In genomic region chr4:156193200-156193590, GRCm38 (mm10) we compare ENCODE assay signal across 9 mouse cellular contexts. TPM values are rescaled to one million over a fixed set of nuclear protein-coding genes. Genes with fewer than 3 reads are reported as not detected.
DNase-seq lines count a peak whose midpoint lies in the region; ATAC-seq lines count a peak whose summit lies in the region.
"Had no signal": no experiment of that assay in that cellular context is flagged by ENCODE, and none has a peak within 500 bp of the region (broad histone marks: within the 10 kb centered on the region; RNA-seq: fewer than 3 reads in every experiment).

No protein-coding gene starts in this region.

- peak overlapping the region; percentile 19; the same call in 1 of the 2 replicates for H3K9ac ChIP-seq in heart, embryonic 14.5 days (ENCODE audit: low read length)
- peak overlapping the region; percentile 36; the same call in 1 of the 2 replicates for H3K9ac ChIP-seq in embryonic facial prominence, embryonic 13.5 days
- no peak overlapping the region; the same call in 1 of the 2 replicates for H3K9ac ChIP-seq in midbrain, embryonic 14.5 days (replicated peaks; ENCODE audit: low read length)

- peaks cover 42% of the 10 kb centered on the region for H3K36me3 ChIP-seq in heart, embryonic 14.5 days (ENCODE audit: control insufficient read depth, insufficient read depth, low read length)
- H3K36me3 ChIP-seq in embryonic facial prominence, embryonic 13.5 days, result peaks cover 53% of the 10 kb centered on the region
- peaks cover 41% of the 10 kb centered on the region for H3K36me3 ChIP-seq in midbrain, embryonic 14.5 days (ENCODE audit: control insufficient read depth, insufficient read depth, low read length)

- no peaks in the 10 kb centered on the region for H3K9me3 ChIP-seq in heart, embryonic 14.5 days (ENCODE audit: control insufficient read depth, low read length)
- no peaks in the 10 kb centered on the region for H3K9me3 ChIP-seq in embryonic facial prominence, embryonic 13.5 days
- H3K9me3 ChIP-seq in midbrain, embryonic 14.5 days (ENCODE audit: control insufficient read depth, low read length), result no peaks in the 10 kb centered on the region

- no peak for DNase-seq in heart, postnatal 14 days
- peak; percentile 69 to 74 for DNase-seq in kidney, postnatal 36 days
- DNase-seq in midbrain, embryonic 14.5 days, result no peak
- DNase-seq in left cerebral cortex, adult 18-20 months (ENCODE audit: low spot score in 2 of 2), result no peak
- no peak for DNase-seq in right cerebral cortex, postnatal 10 days (ENCODE audit: low spot score in 2 of 2)
- no peak for DNase-seq in left cerebral cortex, adult 11 months (ENCODE audit: low spot score)
- DNase-seq: spleen, adult 18-20 months had no signal

- WGBS in heart, embryonic 14.5 days, result 28% methylated on average over 2 of the region's 2 CpGs
- 17% methylated on average over 2 of the region's 2 CpGs for WGBS in embryonic facial prominence, embryonic 13.5 days
- 43% methylated on average over 2 of the region's 2 CpGs for WGBS in midbrain, embryonic 14.5 days

- H3K27me3 ChIP-seq in heart, embryonic 14.5 days (ENCODE audit: control insufficient read depth, insufficient read depth, low read length), result no peaks in the 10 kb centered on the region
- no peaks in the 10 kb centered on the region for H3K27me3 ChIP-seq in embryonic facial prominence, embryonic 13.5 days
- H3K27me3 ChIP-seq in midbrain, embryonic 14.5 days (ENCODE audit: control insufficient read depth, insufficient read depth, low read length), result no peaks in the 10 kb centered on the region

- intact Hi-C loops in heart, postnatal 14 days (cut with DNase I), result loop anchor here (5.0 kb wide), 1 partner anchor 81 kb away; no protein-coding TSS in a partner anchor

- H3K4me1 ChIP-seq in heart, embryonic 14.5 days (ENCODE audit: control insufficient read depth in 2 of 2, insufficient read depth in 2 of 2, low read length in 2 of 2), result peaks cover 50 to 68% of the 10 kb centered on the region in 2 experiments
- H3K4me1 ChIP-seq in embryonic facial prominence, embryonic 13.5 days, result peaks cover 83% of the 10 kb centered on the region
- peaks cover 57% of the 10 kb centered on the region for H3K4me1 ChIP-seq in midbrain, embryonic 14.5 days (ENCODE audit: control insufficient read depth, insufficient read depth, low read length)

- H3K4me2 ChIP-seq in heart, embryonic 14.5 days (ENCODE audit: low read length), result no peak overlapping the region
- H3K4me2 ChIP-seq in embryonic facial prominence, embryonic 13.5 days, result peak overlapping the region; percentile 96
- H3K4me2 ChIP-seq in midbrain, embryonic 14.5 days (ENCODE audit: low read length), result peak overlapping the region; percentile 3; the same call in 1 of the 2 replicates

- no peak overlapping the region for H3K4me3 ChIP-seq in heart, embryonic 14.5 days (ENCODE audit: control insufficient read depth in 1 of 2, insufficient read depth in 1 of 2, low read depth in 1 of 2, low read length in 2 of 2)
- H3K4me3 ChIP-seq in embryonic facial prominence, embryonic 13.5 days, result no peak overlapping the region
- H3K4me3 ChIP-seq in midbrain, embryonic 14.5 days (replicated peaks; ENCODE audit: low read depth, low read length), result no peak overlapping the region

- ATAC-seq in heart, embryonic 14.5 days (ENCODE audit: insufficient number of reproducible peaks, insufficient read depth, low FRiP score, low read depth), result no peak
- no peak for ATAC-seq in embryonic facial prominence, embryonic 13.5 days (ENCODE audit: insufficient number of reproducible peaks, insufficient read depth, low FRiP score, low TSS enrichment, low read depth)
- no peak for ATAC-seq in midbrain, embryonic 14.5 days (ENCODE audit: low FRiP score, low TSS enrichment)

- peak overlapping the region in 1 of 2 experiments; percentile 17; a peak in 1 of 4 replicates for H3K27ac ChIP-seq in heart, embryonic 14.5 days (replicated peaks in 1 of 2; ENCODE audit: control insufficient read depth in 1 of 2, insufficient read depth in 1 of 2, low read depth in 2 of 2, low read length in 2 of 2)
- H3K27ac ChIP-seq in embryonic facial prominence, embryonic 13.5 days, result peak overlapping the region; percentile 75
- no peak overlapping the region for H3K27ac ChIP-seq in midbrain, embryonic 14.5 days (replicated peaks; ENCODE audit: low read depth, low read length)

RNA-seq across cellular contexts. Expression of gene Agrn, which starts 4.1 kb away (rescaled TPM):
- 44.1 and 47.0 TPM in 2 replicates for polyA plus RNA-seq in heart, embryonic 14.5 days (2014; fragmentation: Nextera tagmentation; extraction: Ambion mirVana)
- 10 to 100 TPM; 71.8 to 72.6 TPM for total RNA-seq in heart, postnatal 14 days (2021)
- polyA plus RNA-seq in embryonic facial prominence, embryonic 13.5 days (2015; fragmentation: Nextera tagmentation; extraction: Ambion mirVana), result 83.7 and 92.1 TPM in 2 replicates
- polyA plus RNA-seq in midbrain, embryonic 14.5 days (2014; fragmentation: Nextera tagmentation; extraction: Ambion mirVana), result 122 and 142 TPM in 2 replicates
- total RNA-seq in left cerebral cortex, adult 18-20 months (2021), result 100 to 1,000 TPM; 118 to 129 TPM

RNA-seq across cellular contexts. Expression of gene Isg15, which starts 7.4 kb away (rescaled TPM):
- polyA plus RNA-seq in heart, embryonic 14.5 days (2014; fragmentation: Nextera tagmentation; extraction: Ambion mirVana), result 0.84 and 1.4 TPM in 2 replicates
- 1 to 10 TPM; 1.9 to 2.6 TPM for total RNA-seq in heart, postnatal 14 days (2021)
- polyA plus RNA-seq in embryonic facial prominence, embryonic 13.5 days (2015; fragmentation: Nextera tagmentation; extraction: Ambion mirVana), result 1.6 and 2.1 TPM in 2 replicates
- 0.51 and 2.5 TPM in 2 replicates for polyA plus RNA-seq in midbrain, embryonic 14.5 days (2014; fragmentation: Nextera tagmentation; extraction: Ambion mirVana)
- total RNA-seq in left cerebral cortex, adult 18-20 months (2021), result 1 to 10 TPM in 1 of 2 experiments, under 1 TPM in 1; 0.63 to 1.4 TPM

RNA-seq across cellular contexts. Expression of gene AW011738, which starts 9.9 kb away (rescaled TPM):
- 0.84 and 1.4 TPM in 2 replicates for polyA plus RNA-seq in heart, embryonic 14.5 days (2014; fragmentation: Nextera tagmentation; extraction: Ambion mirVana)
- total RNA-seq in heart, postnatal 14 days (2021), result 1 to 10 TPM; 5.5 to 6.3 TPM
- 2.3 and 2.9 TPM in 2 replicates for polyA plus RNA-seq in embryonic facial prominence, embryonic 13.5 days (2015; fragmentation: Nextera tagmentation; extraction: Ambion mirVana)
- polyA plus RNA-seq in midbrain, embryonic 14.5 days (2014; fragmentation: Nextera tagmentation; extraction: Ambion mirVana), result 0.84 and 0.96 TPM in 2 replicates
- 1 to 10 TPM; 5.8 to 6.0 TPM for total RNA-seq in left cerebral cortex, adult 18-20 months (2021)

RNA-seq across cellular contexts. Expression of gene Perm1, which starts 22.5 kb away (rescaled TPM):
- polyA plus RNA-seq in heart, embryonic 14.5 days (2014; fragmentation: Nextera tagmentation; extraction: Ambion mirVana), result 6.1 and 6.5 TPM in 2 replicates
- 100 to 1,000 TPM; 178 to 193 TPM for total RNA-seq in heart, postnatal 14 days (2021)
- 0.62 and 1.1 TPM in 2 replicates for polyA plus RNA-seq in embryonic facial prominence, embryonic 13.5 days (2015; fragmentation: Nextera tagmentation; extraction: Ambion mirVana)
- polyA plus RNA-seq in midbrain, embryonic 14.5 days (2014; fragmentation: Nextera tagmentation; extraction: Ambion mirVana), result 1.9 and 2.0 TPM in 2 replicates
- under 1 TPM; 0.19 to 0.33 TPM for total RNA-seq in left cerebral cortex, adult 18-20 months (2021)

RNA-seq across cellular contexts. Expression of gene Plekhn1, which starts 41.5 kb away (rescaled TPM):
- polyA plus RNA-seq in heart, embryonic 14.5 days (2014; fragmentation: Nextera tagmentation; extraction: Ambion mirVana), result 13.5 and 15.3 TPM in 2 replicates
- 10 to 100 TPM in 1 of 2 experiments, 1 to 10 TPM in 1; 9.3 to 11.0 TPM for total RNA-seq in heart, postnatal 14 days (2021)
- 29.9 and 30.7 TPM in 2 replicates for polyA plus RNA-seq in embryonic facial prominence, embryonic 13.5 days (2015; fragmentation: Nextera tagmentation; extraction: Ambion mirVana)
- 27.7 and 31.5 TPM in 2 replicates for polyA plus RNA-seq in midbrain, embryonic 14.5 days (2014; fragmentation: Nextera tagmentation; extraction: Ambion mirVana)
- 10 to 100 TPM; 34.2 to 40.1 TPM for total RNA-seq in left cerebral cortex, adult 18-20 months (2021)

Comparison
In these comparisons a context has a peak if more than half of its experiments do, and no peak if none do; other contexts are left out.
1. DNase-seq: peak in kidney, postnatal 36 days (2 of 2); none in heart, postnatal 14 days (0 of 2), midbrain, embryonic 14.5 days (single experiment), left cerebral cortex, adult 18-20 months (0 of 2), right cerebral cortex, postnatal 10 days (0 of 2) and left cerebral cortex, adult 11 months (single experiment).